12 mouse cellular contexts compared by ENCODE assay signal in genomic region chr19:8859018-8859417, GRCm38 (mm10). TPM values are rescaled to one million over a fixed set of nuclear protein-coding genes. Genes with fewer than 3 reads are reported as not detected.
A peak's percentile ranks its signal among the peaks of the same experiment; 100 is the strongest.
DNase-seq lines count a peak whose midpoint lies in the region; ATAC-seq and TF ChIP-seq lines count a peak whose summit lies in the region.
"Had no signal": no experiment of that assay in that cellular context is flagged by ENCODE, and none has a peak within 500 bp of the region (broad histone marks: within the 10 kb centered on the region; RNA-seq: fewer than 3 reads in every experiment).

No protein-coding gene starts in this region.

- no peak for DNase-seq in gastrocnemius, adult 2 months
- DNase-seq in gastrocnemius, postnatal 36 days, result no peak
- DNase-seq in neural tube, embryonic 10.5 days (ENCODE audit: extremely low spot score, low spot score), result peak; percentile 23
- DNase-seq in lung, postnatal 14 days, result peak; percentile 52
- peak; percentile 69 for DNase-seq in thymus, postnatal 4 days
- DNase-seq in left cerebral cortex, postnatal 25 days (ENCODE audit: low spot score in 2 of 2), result no peak
- no peak for DNase-seq in c-Kit-positive CD71-positive TER-119-positive erythroid progenitor cells, embryonic 14.5 days (ENCODE audit: low spot score)
- DNase-seq: cerebellum, adult 9-10 months had no signal

- H3K9ac ChIP-seq in neural tube, embryonic 15.5 days (replicated peaks), result no peak overlapping the region
- H3K9ac ChIP-seq: hindbrain, embryonic 13.5 days; limb, embryonic 12.5 days had no signal

- no peaks in the 10 kb centered on the region for H3K9me3 ChIP-seq in neural tube, embryonic 15.5 days (replicated peaks)
- H3K9me3 ChIP-seq: hindbrain, embryonic 13.5 days; limb, embryonic 12.5 days had no signal

- no peak for ATAC-seq in neural tube, embryonic 15.5 days (ENCODE audit: low FRiP score)

- 28% methylated on average over 1 of the region's 1 CpGs for WGBS in neural tube, embryonic 15.5 days

- H3K27ac ChIP-seq in gastrocnemius, adult 2 months, result no peak overlapping the region
- no peak overlapping the region for H3K27ac ChIP-seq in neural tube, embryonic 15.5 days (replicated peaks)
- H3K27ac ChIP-seq: hindbrain, embryonic 13.5 days; limb, embryonic 12.5 days had no signal

- H3K4me3 ChIP-seq in gastrocnemius, adult 2 months, result no peak overlapping the region
- no peak overlapping the region for H3K4me3 ChIP-seq in neural tube, embryonic 15.5 days (replicated peaks)
- H3K4me3 ChIP-seq: hindbrain, embryonic 13.5 days; limb, embryonic 12.5 days; myocyte had no signal

- TF ChIP-seq CTCF in gastrocnemius, adult 2 months (IDR thresholded peaks at IDR 0.05), result peak; percentile 54

- H3K36me3 ChIP-seq in neural tube, embryonic 15.5 days, result no peaks in the 10 kb centered on the region
- H3K36me3 ChIP-seq: hindbrain, embryonic 13.5 days; limb, embryonic 12.5 days had no signal

- no peak overlapping the region for H3K4me2 ChIP-seq in neural tube, embryonic 15.5 days
- H3K4me2 ChIP-seq: hindbrain, embryonic 13.5 days; limb, embryonic 12.5 days had no signal

- intact Hi-C loops in gastrocnemius, adult 2 months (cut with DNase I), result no loop called here
- intact Hi-C loops in gastrocnemius, postnatal 36 days (cut with DNase I), result loop anchor here (5.0 kb wide), 1 partner anchor 248 kb away; no protein-coding TSS in a partner anchor
- intact Hi-C loops in left cerebral cortex, postnatal 25 days (cut with DNase I), result loop anchor here (5.0 kb wide), 1 partner anchor 253 kb away; no protein-coding TSS in a partner anchor

- no peaks in the 10 kb centered on the region for H3K27me3 ChIP-seq in neural tube, embryonic 15.5 days (replicated peaks)
- H3K27me3 ChIP-seq: hindbrain, embryonic 13.5 days; limb, embryonic 12.5 days had no signal

- H3K4me1 ChIP-seq in neural tube, embryonic 15.5 days, result no peaks in the 10 kb centered on the region
- H3K4me1 ChIP-seq: hindbrain, embryonic 13.5 days; limb, embryonic 12.5 days had no signal

RNA-seq across cellular contexts. Expression of gene Lrrn4cl, which starts 8.4 kb away (rescaled TPM):
- 1 to 10 TPM; 7.3 to 7.8 TPM for total RNA-seq in gastrocnemius, adult 2 months (2021)
- total RNA-seq in gastrocnemius, postnatal 36 days (2021), result 1 to 10 TPM; 5.8 to 8.8 TPM
- 1.1 and 1.4 TPM in 2 replicates for polyA plus RNA-seq in neural tube, embryonic 15.5 days (2015; fragmentation: Nextera tagmentation; extraction: Ambion mirVana)
- under 1 TPM; 0.92 to 0.96 TPM for total RNA-seq in left cerebral cortex, postnatal 25 days (2021)

RNA-seq across cellular contexts. Expression of gene Ubxn1, which starts 12.3 kb away (rescaled TPM):
- total RNA-seq in gastrocnemius, adult 2 months (2021), result 100 to 1,000 TPM; 199 to 235 TPM
- total RNA-seq in gastrocnemius, postnatal 36 days (2021), result 100 to 1,000 TPM; 197 to 321 TPM
- 138 and 156 TPM in 2 replicates for polyA plus RNA-seq in neural tube, embryonic 15.5 days (2015; fragmentation: Nextera tagmentation; extraction: Ambion mirVana)
- 10 to 100 TPM; 91.0 to 94.1 TPM for total RNA-seq in left cerebral cortex, postnatal 25 days (2021)

RNA-seq across cellular contexts. Expression of gene Gng3, which starts 20.0 kb away (rescaled TPM):
- total RNA-seq in gastrocnemius, adult 2 months (2021), result not detected
- total RNA-seq in gastrocnemius, postnatal 36 days (2021), result not detected
- 414 and 512 TPM in 2 replicates for polyA plus RNA-seq in neural tube, embryonic 15.5 days (2015; fragmentation: Nextera tagmentation; extraction: Ambion mirVana)
- total RNA-seq in left cerebral cortex, postnatal 25 days (2021), result 100 to 1,000 TPM; 201 to 223 TPM

RNA-seq across cellular contexts. Expression of gene Uqcc3, which starts 21.7 kb away (rescaled TPM):
- total RNA-seq in gastrocnemius, adult 2 months (2021), result 10 to 100 TPM; 57.7 to 59.0 TPM
- 10 to 100 TPM; 56.4 to 67.2 TPM for total RNA-seq in gastrocnemius, postnatal 36 days (2021)
- polyA plus RNA-seq in neural tube, embryonic 15.5 days (2015; fragmentation: Nextera tagmentation; extraction: Ambion mirVana), result 62.6 and 65.7 TPM in 2 replicates
- total RNA-seq in left cerebral cortex, postnatal 25 days (2021), result 10 to 100 TPM; 32.3 to 35.6 TPM

RNA-seq across cellular contexts. Expression of gene Bscl2, which starts 21.8 kb away (rescaled TPM):
- 10 to 100 TPM; 16.8 to 18.4 TPM for total RNA-seq in gastrocnemius, adult 2 months (2021)
- total RNA-seq in gastrocnemius, postnatal 36 days (2021), result 10 to 100 TPM; 15.9 to 17.8 TPM
- polyA plus RNA-seq in neural tube, embryonic 15.5 days (2015; fragmentation: Nextera tagmentation; extraction: Ambion mirVana), result 107 and 110 TPM in 2 replicates
- total RNA-seq in left cerebral cortex, postnatal 25 days (2021), result 100 to 1,000 TPM; 111 to 112 TPM

Comparison
In these comparisons a context has a peak if more than half of its experiments do, and no peak if none do; other contexts are left out.
1. DNase-seq: peak in neural tube, embryonic 10.5 days (single experiment), lung, postnatal 14 days (single experiment) and thymus, postnatal 4 days (single experiment); none in gastrocnemius, adult 2 months (single experiment), gastrocnemius, postnatal 36 days (0 of 2), left cerebral cortex, postnatal 25 days (0 of 2) and c-Kit-positive CD71-positive TER-119-positive erythroid progenitor cells, embryonic 14.5 days (single experiment).
2. RNA of gene Gng3, which starts 20.0 kb away (total RNA-seq): 201 to 223 TPM in left cerebral cortex, postnatal 25 days; not detected in gastrocnemius, adult 2 months and not detected in gastrocnemius, postnatal 36 days; every median in the first group is over 100 times any median in the second.